Mouse (Mus musculus) T-helper 2 cell (primary cell): ENCODE measurements at regions not wholly inside any gene's neighbourhood (a gene's known extent, or its start where the extent isn't known, plus 50 kb on each side); places are given as distances from the start of the nearest gene placed in this dataset.

Source experiments
- in situ Hi-C: fragments of 300-600 bp; cut with MboI, MseI; formaldehyde crosslinking; loops from one replicate; pipeline ENCODE4 v1.15.1; 2025; ENCODE audit warnings: high pct_unique_total_duplicates

- in situ Hi-C loops: loop anchor here (5.0 kb wide), 1 partner anchor 43 kb away; no protein-coding TSS in a partner anchor
Measured at GRCm38 (mm10) chr8:23314275-23315123, 903.3 kb downstream of the Mrps31 start.

GRCm38 (mm10) chr8:23319556-23319955 lies 908.4 kb downstream of the Mrps31 start:
- in situ Hi-C loops: no loop called here

DNA sequence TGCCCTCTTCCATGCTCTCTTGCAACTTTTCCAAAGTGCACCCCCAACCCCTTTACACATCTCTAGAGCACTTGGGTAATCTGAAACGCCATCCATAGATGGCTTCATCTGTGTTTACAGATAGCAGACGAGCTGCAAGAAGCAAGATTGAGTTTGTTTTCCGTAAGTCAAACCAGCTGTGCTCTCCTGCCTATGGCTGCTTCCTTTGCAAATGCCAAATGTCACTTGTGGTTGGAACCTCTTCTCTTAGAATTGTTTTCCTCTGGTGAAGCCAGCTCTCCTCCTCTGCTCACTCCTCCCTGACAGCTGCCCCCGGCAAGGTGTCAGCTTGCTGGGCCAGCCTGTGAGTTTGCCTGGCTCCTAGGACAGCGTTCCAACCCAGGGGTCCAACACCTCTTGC lies 910.0 kb downstream of the Mrps31 start:
- in situ Hi-C loops: no loop called here

GRCm38 (mm10) chr8:23327283-23327682 lies 916.1 kb downstream of the Mrps31 start:
- in situ Hi-C loops: no loop called here

- in situ Hi-C loops: no loop called here
Measured at GRCm38 (mm10) chr8:23344161-23344560, 933.0 kb downstream of the Mrps31 start.

DNA sequence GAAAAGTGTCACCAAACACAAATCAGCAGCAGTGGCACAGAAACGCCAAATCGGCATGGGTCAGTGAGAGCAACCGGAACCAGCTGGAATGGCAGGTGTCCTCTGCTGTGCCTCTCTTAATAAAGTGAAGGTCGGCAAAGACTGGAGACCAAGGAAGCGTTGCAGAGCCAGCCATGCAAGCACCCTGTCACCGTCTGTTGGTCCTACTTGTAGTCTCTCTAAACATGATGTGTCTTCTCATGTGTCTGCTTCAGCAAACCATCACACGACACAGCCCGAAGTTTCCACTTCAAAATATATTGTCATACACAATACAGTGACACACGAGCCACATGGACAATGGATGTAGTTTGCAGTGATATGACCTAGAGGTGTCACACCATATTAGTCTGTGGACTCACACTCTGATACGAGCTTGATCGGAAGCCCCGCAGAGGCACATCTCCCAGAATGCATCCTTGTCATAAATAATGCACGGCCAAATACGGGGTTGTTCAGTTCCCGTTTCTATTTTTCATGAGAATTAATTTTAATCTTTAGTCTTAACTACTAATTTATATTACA lies 940.3 kb downstream of the Mrps31 start:
- in situ Hi-C loops: no loop called here

- in situ Hi-C loops: no loop called here
Measured at GRCm38 (mm10) chr8:23352259-23353106, 941.3 kb downstream of the Mrps31 start.

DNA sequence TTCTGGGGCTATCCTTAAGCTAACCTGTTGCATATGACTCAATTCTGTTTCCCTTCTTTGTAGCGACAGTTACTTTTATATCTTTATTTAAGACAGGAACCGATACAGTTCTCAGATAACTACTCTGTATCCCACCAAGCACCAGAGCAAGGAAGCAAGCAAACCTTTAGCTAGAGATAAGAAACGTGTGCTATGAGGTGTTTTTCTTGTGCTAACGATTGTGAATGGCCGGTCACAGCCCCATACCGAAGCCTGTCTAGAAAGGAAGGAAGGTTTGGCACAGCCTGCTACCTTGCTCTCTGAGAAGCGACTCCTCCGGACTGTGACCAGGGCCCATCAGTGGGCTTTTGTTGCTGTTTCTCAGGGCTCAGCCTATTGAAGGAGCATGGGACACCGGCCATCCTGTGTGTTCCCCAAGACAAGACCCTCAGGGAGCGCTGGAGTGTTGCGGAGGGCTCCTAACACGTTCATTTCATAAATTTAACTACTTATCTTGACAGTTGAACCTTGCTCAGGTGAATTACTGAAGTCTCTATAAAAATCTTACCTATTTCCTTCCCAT lies 949.0 kb downstream of the Mrps31 start:
- in situ Hi-C loops: no loop called here

- in situ Hi-C loops: no loop called here
Measured at GRCm38 (mm10) chr8:23360850-23361274, 949.7 kb downstream of the Mrps31 start.
